Mouse (Mus musculus) neural tube, embryonic 12.5 days (tissue): ENCODE measurements around the gene Tgif2. TPM values are rescaled to one million over a fixed set of nuclear protein-coding genes. Genes with fewer than 3 reads are reported as not detected.
"Not testable (repeated sequence)": the region's sequence is repeated elsewhere in the genome, so short reads cannot be mapped to it uniquely, and the experiment has no call there.

Experiments used
- ATAC-seq: fragments of 200-750 bp; cut with Nextera tagmentation; 2 replicates; pipeline ENCODE4 v1.8.0; 2017; ENCODE audit warnings: low read depth, mild to moderate bottlenecking, moderate TSS enrichment, moderate library complexity; ENCODE audit not compliant: low FRiP score
- H3K27ac ChIP-seq: fragments of 300-500 bp; sonication (generic); 2 replicates; pipeline ENCODE4 v1.5.1; 2016
- H3K27me3 ChIP-seq: fragments of 300-500 bp; sonication (generic); replicated peaks from 2 replicates; pipeline ENCODE4 v1.6.1; 2016; ENCODE audit warnings: mild to moderate bottlenecking
- H3K36me3 ChIP-seq: fragments of 300-500 bp; sonication (generic); 2 replicates; pipeline ENCODE4 v1.6.1; 2016; ENCODE audit warnings: mild to moderate bottlenecking
- H3K4me1 ChIP-seq: fragments of 300-500 bp; sonication (generic); 2 replicates; pipeline ENCODE4 v1.6.1; 2016
- H3K4me2 ChIP-seq: fragments of 300-500 bp; sonication (generic); replicated peaks from 2 replicates; pipeline ENCODE4 v1.6.1; 2016; ENCODE audit warnings: mild to moderate bottlenecking
- H3K4me3 ChIP-seq: fragments of 300-500 bp; sonication (generic); 2 replicates; pipeline ENCODE4 v1.5.1; 2016
- H3K9ac ChIP-seq: fragments of 300-500 bp; sonication (generic); 2 replicates; pipeline ENCODE4 v1.6.1; 2016; ENCODE audit warnings: mild to moderate bottlenecking
- H3K9me3 ChIP-seq: fragments of 300-500 bp; sonication (generic); 2 replicates; pipeline ENCODE4 v1.6.1; 2016; ENCODE audit warnings: mild to moderate bottlenecking
- WGBS: fragments of 180-500 bp; shearing (Covaris S2); methylation state at CpG from one replicate; pipeline ENCODE4 v1.1.7; 2016; 5-methylcytosine and 5-hydroxymethylcytosine counted together
- polyA plus RNA-seq: library from polyadenylated mRNA; unstranded; fragments of >200 nt; fragmentation: Nextera tagmentation; extraction: Ambion mirVana; gene quantifications from 2 replicates; pipeline ENCODE4 v1.2.1, GENCODE M21; 2016

Gene Tgif2
- 61.2 and 61.7 TPM in 2 replicates for polyA plus RNA-seq

- Histone ChIP-seq H3K9ac (peak within 1 kb of the TSS; percentile 87), H3K9me3 (no peaks in the 10 kb centered on the region), H3K36me3 (peaks cover 8% of the 10 kb centered on the region), H3K4me2 (peak within 1 kb of the TSS; percentile 92), H3K4me1 (peaks cover 48% of the 10 kb centered on the region), H3K4me3 (peak within 1 kb of the TSS; percentile 75), H3K27me3 (no peaks in the 10 kb centered on the region), H3K27ac (peak within 1 kb of the TSS; percentile 70)
- WGBS = 2% methylated on average over 61 of the region's 61 CpGs
- ATAC-seq = peak; percentile 73
Observed at GRCm38 (mm10) chr2:156839319-156840191, at the start of gene Tgif2. TSS of gene Tgif2 (plus strand) at chr2:156840007.

GRCm38 (mm10) chr2:156798516-156798915 is 41.3 kb upstream of the Tgif2 start:
- Histone ChIP-seq H3K4me3 (no peak overlapping the region), H3K27me3 (no peaks in the 10 kb centered on the region), H3K4me2 (no peak overlapping the region), H3K36me3 (no peaks in the 10 kb centered on the region), H3K9me3 (no peaks in the 10 kb centered on the region), H3K27ac (no peak overlapping the region), H3K9ac (no peak overlapping the region), H3K4me1 (no peaks in the 10 kb centered on the region)
- 87% methylated on average over 1 of the region's 1 CpGs for WGBS
- ATAC-seq = no peak

- Histone ChIP-seq H3K4me2 (no peak overlapping the region), H3K4me1 (no peaks in the 10 kb centered on the region), H3K27me3 (no peaks in the 10 kb centered on the region), H3K36me3 (no peaks in the 10 kb centered on the region), H3K27ac (no peak overlapping the region), H3K4me3 (no peak overlapping the region), H3K9me3 (no peaks in the 10 kb centered on the region), H3K9ac (no peak overlapping the region)
- WGBS = 77% methylated on average over 4 of the region's 4 CpGs
- no peak for ATAC-seq
Observed at GRCm38 (mm10) chr2:156801045-156801444, 38.8 kb upstream of the Tgif2 start.

GRCm38 (mm10) chr2:156802116-156802515 is 37.7 kb upstream of the Tgif2 start:
- not testable (repeated sequence) for H3K27ac ChIP-seq, H3K36me3 ChIP-seq, H3K4me2 ChIP-seq, H3K9me3 ChIP-seq, ATAC-seq, H3K27me3 ChIP-seq, H3K4me3 ChIP-seq, H3K4me1 ChIP-seq, H3K9ac ChIP-seq
- WGBS = 51% methylated on average over 9 of the region's 9 CpGs

- Histone ChIP-seq H3K27ac (no peak overlapping the region), H3K27me3 (no peaks in the 10 kb centered on the region), H3K4me1 (no peaks in the 10 kb centered on the region), H3K9me3 (no peaks in the 10 kb centered on the region), H3K9ac (no peak overlapping the region), H3K4me3 (no peak overlapping the region), H3K36me3 (no peaks in the 10 kb centered on the region), H3K4me2 (no peak overlapping the region)
- ATAC-seq = no peak
- 69% methylated on average over 4 of the region's 4 CpGs for WGBS
Observed at GRCm38 (mm10) chr2:156803698-156804372, 36.0 kb upstream of the Tgif2 start.

GRCm38 (mm10) chr2:156804589-156804988 is 35.2 kb upstream of the Tgif2 start:
- Histone ChIP-seq H3K4me3 (no peak overlapping the region), H3K4me1 (no peaks in the 10 kb centered on the region), H3K27me3 (no peaks in the 10 kb centered on the region), H3K36me3 (no peaks in the 10 kb centered on the region), H3K27ac (no peak overlapping the region), H3K4me2 (no peak overlapping the region), H3K9me3 (no peaks in the 10 kb centered on the region), H3K9ac (no peak overlapping the region)
- 93% methylated on average over 4 of the region's 4 CpGs for WGBS
- ATAC-seq = no peak

GRCm38 (mm10) chr2:156806886-156807285 is 32.9 kb upstream of the Tgif2 start:
- no peak for ATAC-seq
- no peaks in the 10 kb centered on the region for H3K9me3 ChIP-seq
- 77% methylated on average over 6 of the region's 6 CpGs for WGBS
- H3K4me1 ChIP-seq = no peaks in the 10 kb centered on the region
- H3K27ac ChIP-seq = no peak overlapping the region
- no peak overlapping the region for H3K4me3 ChIP-seq
- H3K4me2 ChIP-seq = no peak overlapping the region
- no peaks in the 10 kb centered on the region for H3K36me3 ChIP-seq
- H3K9ac ChIP-seq = no peak overlapping the region
- H3K27me3 ChIP-seq = 0 out of 2 replicates have a peak, but pooled peaks cover 3% of the 10 kb centered on the region

- H3K27ac ChIP-seq = no peak overlapping the region
- 69% methylated on average over 2 of the region's 2 CpGs for WGBS
- H3K9me3 ChIP-seq = no peaks in the 10 kb centered on the region
- H3K4me2 ChIP-seq = no peak overlapping the region
- 0 out of 2 replicates have a peak, but pooled peaks cover 3% of the 10 kb centered on the region for H3K27me3 ChIP-seq
- H3K4me1 ChIP-seq = peaks cover 15% of the 10 kb centered on the region
- no peak overlapping the region for H3K9ac ChIP-seq
- ATAC-seq = 0 out of 2 replicates have a peak, but pooled peaks have one; percentile 13
- H3K4me3 ChIP-seq = no peak overlapping the region
- no peaks in the 10 kb centered on the region for H3K36me3 ChIP-seq
Observed at GRCm38 (mm10) chr2:156809579-156809978, 30.2 kb upstream of the Tgif2 start.

GRCm38 (mm10) chr2:156810716-156811115 is 29.1 kb upstream of the Tgif2 start:
- no peak overlapping the region for H3K27ac ChIP-seq
- no peak overlapping the region for H3K9ac ChIP-seq
- H3K36me3 ChIP-seq = no peaks in the 10 kb centered on the region
- no peak overlapping the region for H3K4me2 ChIP-seq
- 95% methylated on average over 10 of the region's 10 CpGs for WGBS
- 0 out of 2 replicates have a peak, but pooled peaks cover 3% of the 10 kb centered on the region for H3K27me3 ChIP-seq
- H3K9me3 ChIP-seq = no peaks in the 10 kb centered on the region
- H3K4me1 ChIP-seq = peaks cover 27% of the 10 kb centered on the region
- ATAC-seq = no peak
- H3K4me3 ChIP-seq = no peak overlapping the region

- Histone ChIP-seq H3K4me3 (no peak overlapping the region), H3K4me1 (peaks cover 28% of the 10 kb centered on the region), H3K27me3 (0 out of 2 replicates have a peak, but pooled peaks cover 3% of the 10 kb centered on the region), H3K27ac (no peak overlapping the region), H3K9me3 (no peaks in the 10 kb centered on the region), H3K4me2 (no peak overlapping the region), H3K9ac (no peak overlapping the region), H3K36me3 (no peaks in the 10 kb centered on the region)
- ATAC-seq = no peak
- 77% methylated on average over 5 of the region's 5 CpGs for WGBS
Observed at GRCm38 (mm10) chr2:156811556-156811955, 28.3 kb upstream of the Tgif2 start.

GRCm38 (mm10) chr2:156814344-156814801 is 25.4 kb upstream of the Tgif2 start:
- H3K9ac ChIP-seq = peak overlapping the region; percentile 51; the same call in 1 of the 2 replicates

GRCm38 (mm10) chr2:156814893-156815292 is 24.9 kb upstream of the Tgif2 start:
- H3K9ac ChIP-seq = peak overlapping the region; percentile 51; the same call in 1 of the 2 replicates
- no peak for ATAC-seq
- no peak overlapping the region for H3K4me3 ChIP-seq
- H3K27me3 ChIP-seq = 0 out of 2 replicates have a peak, but pooled peaks cover 3% of the 10 kb centered on the region
- peaks cover 28% of the 10 kb centered on the region for H3K4me1 ChIP-seq
- 0 out of 2 replicates have a peak overlapping the region, but pooled peaks have one; percentile 26 for H3K4me2 ChIP-seq
- WGBS = 19% methylated on average over 5 of the region's 5 CpGs
- H3K9me3 ChIP-seq = no peaks in the 10 kb centered on the region
- H3K27ac ChIP-seq = no peak overlapping the region
- H3K36me3 ChIP-seq = no peaks in the 10 kb centered on the region

More at GRCm38 (mm10) chr2:156814344-156814801, 25.4 kb upstream of the Tgif2 start:
- no peak overlapping the region for H3K4me3 ChIP-seq
- no peaks in the 10 kb centered on the region for H3K36me3 ChIP-seq
- no peaks in the 10 kb centered on the region for H3K9me3 ChIP-seq
- WGBS = 2% methylated on average over 8 of the region's 8 CpGs
- peak overlapping the region; percentile 26 for H3K4me2 ChIP-seq
- H3K27me3 ChIP-seq = 0 out of 2 replicates have a peak, but pooled peaks cover 3% of the 10 kb centered on the region
- no peak overlapping the region for H3K27ac ChIP-seq
- H3K4me1 ChIP-seq = peaks cover 28% of the 10 kb centered on the region
- peak; percentile 56; the same call in 1 of the 2 replicates for ATAC-seq
